Mouse (Mus musculus) midbrain, embryonic 11.5 days (tissue): ENCODE measurements around the gene Kdm2b. TPM values are rescaled to one million over a fixed set of nuclear protein-coding genes. Genes with fewer than 3 reads are reported as not detected.
A peak's percentile ranks its signal among the peaks of the same experiment; 100 is the strongest.

ENCODE experiments used
- ATAC-seq: fragments of 200-750 bp; cut with Nextera tagmentation; 2 replicates; pipeline ENCODE4 v1.8.0; 2017; ENCODE audit warnings: moderate TSS enrichment, moderate library complexity; ENCODE audit not compliant: low FRiP score
- DNase-seq: peaks from one replicate; pipeline ENCODE4 v3.0.0; 2015; ENCODE audit warnings: low spot score; ENCODE audit errors: missing footprints
- H3K27ac ChIP-seq: fragments of 300-500 bp; sonication (generic); 2 replicates; pipeline ENCODE4 v1.5.1; 2014; ENCODE audit warnings: low read depth, low read length
- H3K27me3 ChIP-seq: fragments of 300-500 bp; sonication (generic); 2 replicates; pipeline ENCODE4 v1.6.1; 2014; ENCODE audit warnings: mild to moderate bottlenecking, low read length, moderate library complexity, mixed read lengths; ENCODE audit not compliant: control insufficient read depth, insufficient read depth
- H3K36me3 ChIP-seq: fragments of 300-500 bp; sonication (generic); 2 replicates; pipeline ENCODE4 v1.6.1; 2014; ENCODE audit warnings: mild to moderate bottlenecking, low read length, moderate library complexity, mixed read lengths; ENCODE audit not compliant: control insufficient read depth, insufficient read depth
- H3K4me1 ChIP-seq: fragments of 300-500 bp; sonication (generic); 2 replicates; pipeline ENCODE4 v1.6.1; 2014; ENCODE audit warnings: low read length; ENCODE audit not compliant: control insufficient read depth, insufficient read depth
- H3K4me2 ChIP-seq: fragments of 300-500 bp; sonication (generic); 2 replicates; pipeline ENCODE4 v1.6.1; 2014; ENCODE audit warnings: mild to moderate bottlenecking, moderate library complexity
- H3K4me3 ChIP-seq: fragments of 300-500 bp; sonication (generic); 2 replicates; pipeline ENCODE4 v1.5.1; 2014; ENCODE audit warnings: low read depth, low read length
- H3K9ac ChIP-seq: fragments of 300-500 bp; sonication (generic); 2 replicates; pipeline ENCODE4 v1.6.1; 2014; ENCODE audit warnings: low read length
- H3K9me3 ChIP-seq: fragments of 300-500 bp; sonication (generic); 2 replicates; pipeline ENCODE4 v1.6.1; 2016; ENCODE audit warnings: low read length; ENCODE audit not compliant: control insufficient read depth
- WGBS: fragments of 180-500 bp; shearing (Covaris S2); extraction: QIAGEN DNeasy Blood & Tissue Kit; methylation state at CpG from one replicate; pipeline ENCODE4 v1.1.7; 2014; 5-methylcytosine and 5-hydroxymethylcytosine counted together
- polyA plus RNA-seq: library from polyadenylated mRNA; unstranded; fragments of >200 nt; fragmentation: Nextera tagmentation; extraction: Ambion mirVana; gene quantifications from 2 replicates; pipeline ENCODE4 v1.2.1, GENCODE M21; 2014

The Kdm2b gene
- polyA plus RNA-seq, 1 experiment from 2014 or later, result 62.4 TPM

- WGBS, result 89% methylated on average over 4 of the region's 4 CpGs
- Histone ChIP-seq H3K4me1 (no peaks in the 10 kb centered on the region), H3K27me3 (no peaks in the 10 kb centered on the region), H3K9me3 (no peaks in the 10 kb centered on the region), H3K27ac (no peak overlapping the region), H3K9ac (no peak overlapping the region), H3K36me3 (no peaks in the 10 kb centered on the region), H3K4me2 (no peak overlapping the region), H3K4me3 (no peak overlapping the region)
- DNase-seq (no peak), ATAC-seq (no peak)
Observed at GRCm38 (mm10) chr5:122912863-122913262, 76.8 kb downstream of the Kdm2b start.

- Histone ChIP-seq H3K36me3 (no peaks in the 10 kb centered on the region), H3K4me1 (no peaks in the 10 kb centered on the region), H3K9me3 (no peaks in the 10 kb centered on the region), H3K4me3 (no peak overlapping the region), H3K9ac (no peak overlapping the region), H3K27ac (no peak overlapping the region), H3K4me2 (no peak overlapping the region), H3K27me3 (no peaks in the 10 kb centered on the region)
- ATAC-seq, result no peak
- WGBS, result 90% methylated on average over 18 of the region's 18 CpGs
- no peak for DNase-seq
Observed at GRCm38 (mm10) chr5:122909481-122909880, 80.1 kb downstream of the Kdm2b start.

DNA sequence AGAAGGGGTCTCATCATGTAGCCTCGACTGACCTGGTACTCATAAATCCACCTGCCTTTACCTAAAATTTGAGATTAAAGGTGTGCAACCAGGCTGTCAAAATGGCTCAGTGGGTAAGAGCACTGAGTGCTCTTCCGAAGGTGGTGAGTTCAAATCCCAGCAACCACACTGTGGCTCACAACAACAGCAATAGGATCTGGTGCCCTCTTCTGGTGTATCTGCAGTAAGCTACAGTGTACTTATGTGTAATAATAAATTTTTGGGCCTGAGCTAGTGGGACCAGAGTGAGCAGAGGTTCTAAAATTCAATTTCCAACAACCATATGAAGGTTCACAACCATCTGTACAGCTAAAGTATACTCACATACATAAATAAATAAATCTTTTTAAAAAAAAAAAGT is 81.6 kb downstream of the Kdm2b start:
- no peak for DNase-seq
- H3K4me2 ChIP-seq, result no peak overlapping the region
- WGBS, result 93% methylated on average over 2 of the region's 2 CpGs
- H3K27ac ChIP-seq, result no peak overlapping the region
- ATAC-seq, result no peak
- H3K27me3 ChIP-seq, result no peaks in the 10 kb centered on the region
- no peak overlapping the region for H3K4me3 ChIP-seq
- H3K9ac ChIP-seq, result no peak overlapping the region
- H3K36me3 ChIP-seq, result no peaks in the 10 kb centered on the region
- H3K4me1 ChIP-seq, result no peaks in the 10 kb centered on the region
- H3K9me3 ChIP-seq, result no peaks in the 10 kb centered on the region

GRCm38 (mm10) chr5:122907182-122907581 is 82.4 kb downstream of the Kdm2b start:
- no peak overlapping the region for H3K4me2 ChIP-seq
- no peak for ATAC-seq
- no peak overlapping the region for H3K27ac ChIP-seq
- no peaks in the 10 kb centered on the region for H3K4me1 ChIP-seq
- H3K9ac ChIP-seq, result no peak overlapping the region
- no peaks in the 10 kb centered on the region for H3K36me3 ChIP-seq
- DNase-seq, result no peak
- no peak overlapping the region for H3K4me3 ChIP-seq
- 97% methylated on average over 1 of the region's 1 CpGs for WGBS
- H3K9me3 ChIP-seq, result no peaks in the 10 kb centered on the region
- H3K27me3 ChIP-seq, result no peaks in the 10 kb centered on the region

GRCm38 (mm10) chr5:122903165-122903564 is 86.5 kb downstream of the Kdm2b start:
- Histone ChIP-seq H3K36me3 (no peaks in the 10 kb centered on the region), H3K4me2 (no peak overlapping the region), H3K4me3 (no peak overlapping the region), H3K27me3 (no peaks in the 10 kb centered on the region), H3K4me1 (peaks cover 12% of the 10 kb centered on the region), H3K9ac (no peak overlapping the region), H3K9me3 (no peaks in the 10 kb centered on the region), H3K27ac (no peak overlapping the region)
- ATAC-seq, result no peak
- 77% methylated on average over 5 of the region's 5 CpGs for WGBS
- no peak for DNase-seq

- H3K36me3 ChIP-seq, result no peaks in the 10 kb centered on the region
- H3K4me3 ChIP-seq, result no peak overlapping the region
- WGBS, result 77% methylated on average over 6 of the region's 6 CpGs
- no peaks in the 10 kb centered on the region for H3K27me3 ChIP-seq
- H3K27ac ChIP-seq, result no peak overlapping the region
- DNase-seq (no peak), ATAC-seq (no peak)
- no peak overlapping the region for H3K4me2 ChIP-seq
- peaks cover 18% of the 10 kb centered on the region for H3K4me1 ChIP-seq
- H3K9ac ChIP-seq, result no peak overlapping the region
- H3K9me3 ChIP-seq, result no peaks in the 10 kb centered on the region
Observed at GRCm38 (mm10) chr5:122902228-122902627, 87.4 kb downstream of the Kdm2b start.

DNA sequence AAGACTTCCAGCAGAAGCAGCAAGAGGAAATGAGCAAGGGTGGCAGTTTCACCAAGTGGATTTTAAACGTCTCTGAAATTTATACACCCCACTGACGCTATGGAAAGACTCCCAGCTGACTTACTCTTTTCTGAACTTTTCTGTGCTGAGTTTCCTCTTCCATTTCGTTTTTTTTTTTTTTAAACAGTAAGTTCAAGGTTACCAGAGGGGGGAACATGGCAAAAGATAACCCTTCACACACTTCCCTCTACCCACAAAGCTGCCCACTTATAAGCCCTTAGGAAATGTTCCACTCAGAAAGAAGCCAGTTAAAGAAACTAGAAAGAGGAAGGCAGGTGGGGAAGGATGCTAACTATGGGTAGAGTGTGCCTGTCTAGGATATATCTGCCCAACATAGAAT is 88.0 kb downstream of the Kdm2b start:
- Histone ChIP-seq H3K4me2 (no peak overlapping the region), H3K4me3 (no peak overlapping the region), H3K9ac (no peak overlapping the region), H3K9me3 (no peaks in the 10 kb centered on the region), H3K27me3 (no peaks in the 10 kb centered on the region), H3K36me3 (no peaks in the 10 kb centered on the region), H3K27ac (no peak overlapping the region), H3K4me1 (peaks cover 18% of the 10 kb centered on the region)
- DNase-seq (no peak), ATAC-seq (no peak)
- WGBS, result 65% methylated on average over 3 of the region's 3 CpGs

DNA sequence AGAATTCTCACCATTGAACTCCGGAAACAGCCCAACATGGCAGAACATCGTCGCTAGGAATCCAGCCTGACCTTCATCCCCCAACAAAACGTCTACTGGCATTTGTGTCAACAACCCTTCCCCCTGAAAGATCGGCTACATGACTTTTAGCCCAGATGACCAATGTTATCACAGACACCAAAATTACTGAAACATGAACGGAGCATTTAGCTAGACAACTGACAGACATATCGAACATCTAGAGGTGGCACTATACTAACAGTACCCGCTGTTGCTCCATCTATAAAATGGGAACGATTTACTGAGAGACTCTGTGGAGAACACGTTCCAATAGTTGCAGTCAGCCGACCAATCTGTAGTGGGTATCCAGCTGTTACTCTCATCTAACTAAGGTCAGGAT is 88.4 kb downstream of the Kdm2b start:
- H3K36me3 ChIP-seq, result no peaks in the 10 kb centered on the region
- no peak for ATAC-seq
- 54% methylated on average over 11 of the region's 11 CpGs for WGBS

GRCm38 (mm10) chr5:122900558-122901171 is 89.0 kb downstream of the Kdm2b start:
- Histone ChIP-seq H3K4me2 (peak overlapping the region; percentile 73), H3K36me3 (no peaks in the 10 kb centered on the region), H3K27ac (peak overlapping the region; percentile 89), H3K4me3 (peak overlapping the region; percentile 89), H3K9me3 (no peaks in the 10 kb centered on the region), H3K27me3 (no peaks in the 10 kb centered on the region), H3K9ac (peak overlapping the region; percentile 95), H3K4me1 (peaks cover 18% of the 10 kb centered on the region)
- WGBS, result 2% methylated on average over 29 of the region's 33 CpGs
- no peak for DNase-seq
- ATAC-seq, result no peak

More for the DNA sequence above, 88.4 kb downstream of the Kdm2b start:
- peaks cover 18% of the 10 kb centered on the region for H3K4me1 ChIP-seq
- DNase-seq, result no peak
- no peak overlapping the region for H3K27ac ChIP-seq
- no peaks in the 10 kb centered on the region for H3K9me3 ChIP-seq
- peak overlapping the region; percentile 89; the same call in 1 of the 2 replicates for H3K4me3 ChIP-seq
- H3K27me3 ChIP-seq, result no peaks in the 10 kb centered on the region
- H3K9ac ChIP-seq, result peak overlapping the region; percentile 95
- H3K4me2 ChIP-seq, result peak overlapping the region; percentile 73
